Mouse (Mus musculus): ENCODE measurements around the gene Onecut1.

Gene Onecut1

GRCm38 (mm10) chr9:74861561-74861980 lies at the start of gene Onecut1:
Onecut1 (plus strand) TSS chr9:74861921.
- DNase-seq: peak; percentile 89

GRCm38 (mm10) chr9:74819736-74820511 lies 41.8 kb upstream of the Onecut1 start:
- DNase-seq: peak; percentile 9

DNA sequence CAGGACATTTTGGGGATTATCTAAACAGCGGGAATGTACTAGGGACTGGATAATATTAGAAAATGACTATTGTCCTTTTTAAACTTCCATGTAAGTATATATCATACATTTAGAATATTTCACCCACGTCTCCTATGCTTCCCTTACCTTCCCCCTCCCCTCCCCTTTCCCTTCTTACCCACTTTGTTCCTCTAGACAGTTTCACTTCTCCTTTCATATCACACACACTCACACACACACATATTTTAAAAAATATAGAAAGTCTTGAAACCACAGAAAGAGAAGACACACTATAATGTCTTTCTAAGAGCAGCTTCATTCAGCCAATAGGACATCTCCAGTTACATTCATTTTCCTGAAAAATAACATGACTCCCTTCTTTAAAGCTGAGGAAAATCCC lies 36.6 kb upstream of the Onecut1 start:
- DNase-seq: no peak

DNA sequence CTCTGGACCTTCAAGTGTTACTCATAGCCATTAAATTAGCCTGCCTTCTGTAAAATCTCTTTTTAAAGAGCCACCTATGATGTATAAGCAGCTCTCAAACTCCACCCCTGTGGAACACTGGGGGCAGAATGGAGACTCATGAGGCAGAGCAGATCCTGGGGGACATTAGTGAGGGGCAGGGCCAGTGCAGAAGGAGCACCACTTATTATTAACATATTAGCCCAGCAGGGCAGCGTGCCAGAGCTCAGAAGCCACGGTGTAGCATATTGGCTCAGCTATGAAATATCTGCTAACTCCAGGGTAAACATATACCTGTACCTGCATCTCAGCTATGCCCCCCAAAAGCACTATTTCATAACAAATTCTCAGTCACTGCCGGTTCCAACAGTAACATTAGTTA lies 32.5 kb upstream of the Onecut1 start:
- no peak for DNase-seq

- DNase-seq: no peak
Measured at GRCm38 (mm10) chr9:74842890-74843289, 18.8 kb upstream of the Onecut1 start.

DNA sequence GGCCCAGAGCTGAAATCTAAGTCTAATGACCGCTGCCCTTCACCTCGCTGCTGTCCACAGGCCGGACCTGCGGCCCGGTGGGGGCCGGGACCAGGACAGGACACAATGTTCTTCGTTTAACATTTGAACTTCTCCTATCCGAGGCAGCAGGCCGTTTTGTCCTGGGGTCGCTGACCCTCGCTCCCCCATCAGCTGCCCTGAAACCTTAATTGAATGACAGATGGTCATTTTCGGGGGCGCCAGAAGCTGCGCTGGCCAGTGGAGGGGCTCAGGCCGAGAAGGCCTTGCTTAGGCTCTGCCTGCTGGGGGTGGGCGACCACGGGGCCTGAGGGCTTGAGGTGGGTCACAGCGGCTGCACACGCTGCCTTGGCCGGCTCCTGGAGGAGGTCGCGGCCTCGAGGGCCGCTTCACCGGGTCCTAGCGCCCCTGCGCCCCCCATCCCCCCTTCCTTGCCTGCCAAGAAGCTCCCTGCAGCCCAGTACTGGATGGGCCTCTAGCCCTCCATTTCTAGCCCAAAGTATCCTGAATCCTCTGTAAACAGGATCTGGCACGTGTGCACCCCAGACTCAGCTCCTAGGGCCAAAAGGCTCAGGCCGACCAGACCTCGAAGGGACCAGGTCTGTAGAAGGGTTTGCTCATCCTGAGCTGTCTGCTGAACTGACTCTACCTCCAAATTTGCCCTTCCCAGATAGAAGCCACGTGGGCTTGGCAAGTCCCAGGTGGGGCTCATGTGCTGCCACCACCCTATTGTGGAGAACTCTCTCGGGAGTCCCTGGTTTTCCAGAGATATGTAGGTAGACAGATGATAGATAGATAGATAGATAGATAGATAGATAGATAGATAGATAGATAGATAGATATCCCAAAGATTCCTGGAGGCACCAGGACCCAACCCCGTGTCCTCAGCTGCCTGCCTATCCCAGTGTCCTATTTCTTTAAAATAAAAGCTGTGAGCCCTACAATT lies 14.6 kb upstream of the Onecut1 start:
- DNase-seq: peak; percentile 53

GRCm38 (mm10) chr9:74848411-74849194 lies 13.1 kb upstream of the Onecut1 start:
- DNase-seq: peak; percentile 49

DNA sequence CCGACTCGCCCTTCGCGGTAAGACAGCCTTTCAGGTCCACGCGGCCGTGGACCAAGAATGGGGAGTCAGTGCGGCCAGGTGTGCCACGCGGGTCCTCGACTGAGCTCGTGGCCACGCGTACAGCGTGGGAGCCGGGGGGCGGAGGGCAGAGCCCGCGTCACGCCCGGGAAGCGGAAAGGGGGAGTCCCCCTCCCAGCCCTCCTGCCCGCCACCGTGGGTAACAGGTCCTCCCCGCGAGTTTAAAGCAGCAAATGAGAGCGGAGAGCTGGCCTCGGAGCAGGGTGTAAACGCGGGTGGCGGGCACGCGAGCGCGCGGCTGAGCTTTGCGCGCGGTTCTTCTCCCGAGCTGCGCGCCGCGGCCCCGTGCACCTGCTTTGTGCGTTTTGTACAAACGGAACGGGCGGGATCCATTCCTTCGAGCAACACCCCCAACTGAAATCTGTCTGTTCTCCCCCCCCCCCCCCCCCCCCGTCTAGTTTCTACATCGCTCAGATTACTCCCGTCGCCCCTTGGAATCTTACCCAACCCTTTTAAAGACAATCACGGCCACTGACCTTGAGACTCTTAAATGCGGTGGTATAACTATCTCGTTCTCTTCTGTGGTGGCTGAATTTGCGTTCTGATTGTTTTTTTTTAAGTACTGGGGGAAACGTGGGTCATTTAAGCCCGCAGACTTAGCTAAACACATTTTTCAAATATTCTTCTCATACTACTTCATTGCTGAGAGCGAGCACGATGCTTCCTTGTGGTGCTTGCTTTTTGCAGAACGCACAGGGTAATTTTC lies 12.3 kb upstream of the Onecut1 start:
- DNase-seq: peak; percentile 71

GRCm38 (mm10) chr9:74849979-74850780 lies 11.5 kb upstream of the Onecut1 start:
- peak; percentile 30 for DNase-seq

- no peak for DNase-seq
Measured at GRCm38 (mm10) chr9:74850781-74851145, 11.0 kb upstream of the Onecut1 start.

DNA sequence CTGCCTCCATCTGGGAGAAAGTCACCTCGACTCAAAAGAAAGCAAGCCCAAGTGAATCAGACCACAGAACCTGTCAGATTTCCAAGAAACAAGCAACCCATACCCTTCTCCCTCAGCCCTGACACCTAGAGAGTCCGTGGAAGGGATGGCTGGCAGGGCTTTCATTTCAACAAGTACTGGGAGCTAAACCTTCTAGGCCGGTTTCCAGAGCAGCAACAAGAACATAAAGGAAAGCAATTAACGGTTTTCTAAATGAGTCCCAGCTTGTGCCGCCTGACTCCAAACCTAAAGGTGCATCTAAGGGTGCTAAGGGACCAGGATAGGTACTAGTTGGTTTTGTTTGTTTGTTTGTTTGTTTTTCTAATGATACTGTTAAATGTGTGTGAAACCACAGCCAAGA lies 10.1 kb upstream of the Onecut1 start:
- DNase-seq: peak; percentile 23

- DNase-seq: no peak
Measured at GRCm38 (mm10) chr9:74852361-74852760, 9.4 kb upstream of the Onecut1 start.

DNA sequence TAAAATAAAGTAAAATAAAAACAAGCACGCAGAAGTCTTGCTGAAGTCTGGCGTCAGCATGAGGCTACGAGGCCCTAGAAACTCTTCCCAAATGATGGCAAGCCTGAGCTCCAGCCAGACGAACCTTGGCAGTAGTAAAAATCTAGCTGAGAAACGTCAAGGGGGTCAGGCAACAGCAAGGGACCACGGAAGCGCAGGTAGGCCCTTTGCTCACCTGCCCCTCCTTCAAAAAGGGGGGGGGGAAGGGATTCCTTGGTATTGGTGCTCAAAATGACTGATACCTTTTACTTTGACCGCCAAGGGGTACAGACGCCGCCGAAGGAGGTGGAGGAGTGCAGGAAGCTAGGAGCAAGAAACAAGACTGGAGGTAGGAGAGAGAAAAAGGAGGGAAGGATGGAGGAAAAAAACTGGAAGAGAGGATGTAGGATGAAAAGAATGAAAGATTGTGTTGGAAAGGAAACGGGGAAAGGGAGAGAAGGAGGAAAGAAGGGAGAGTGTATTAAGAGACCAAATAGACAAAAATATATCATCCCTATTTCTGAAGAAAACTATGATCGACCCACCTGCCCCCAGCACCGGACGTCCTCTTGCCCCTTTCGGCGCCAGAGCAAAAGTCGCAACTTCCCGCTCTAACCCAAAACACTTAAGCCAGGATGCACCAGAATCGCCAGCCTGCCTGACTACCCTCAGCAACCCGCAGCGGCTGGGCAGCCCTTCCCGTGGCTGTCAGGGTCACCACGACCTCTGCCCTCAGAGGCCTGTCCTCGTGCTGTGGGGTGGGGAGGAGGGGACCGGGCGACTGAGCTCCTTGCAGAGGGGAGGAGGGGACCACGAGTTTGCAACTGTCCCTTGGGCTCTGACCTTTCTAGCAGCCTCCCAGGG lies 8.3 kb upstream of the Onecut1 start:
- no peak for DNase-seq

DNA sequence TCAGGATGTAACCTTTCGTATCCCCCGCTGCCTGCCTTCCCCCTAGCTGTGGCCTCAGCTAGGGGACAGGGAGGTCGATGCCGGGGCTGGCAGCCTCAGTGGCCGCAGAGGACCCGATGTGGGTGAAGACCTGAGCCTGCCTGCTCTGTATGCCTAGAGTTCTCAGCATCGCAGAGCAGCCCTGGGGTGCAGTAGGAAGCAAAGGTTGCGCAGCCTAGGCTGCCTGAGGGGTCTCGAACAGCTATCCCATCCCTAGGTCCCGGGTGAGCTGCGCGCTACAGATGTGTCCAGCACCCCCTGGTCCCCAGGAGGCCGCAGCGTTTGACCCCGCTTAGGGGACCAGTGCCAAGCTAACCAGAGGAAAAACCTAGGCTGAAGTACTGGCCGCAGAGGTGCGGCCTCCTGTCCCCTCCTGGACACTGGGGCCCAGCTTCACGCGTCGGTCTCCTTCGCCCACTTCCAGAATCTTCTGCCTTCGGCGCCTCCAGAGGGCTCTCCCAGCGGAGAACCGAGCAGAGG lies 7.6 kb upstream of the Onecut1 start:
- DNase-seq: peak; percentile 23

GRCm38 (mm10) chr9:74855446-74855845 lies 6.3 kb upstream of the Onecut1 start:
- no peak for DNase-seq

DNA sequence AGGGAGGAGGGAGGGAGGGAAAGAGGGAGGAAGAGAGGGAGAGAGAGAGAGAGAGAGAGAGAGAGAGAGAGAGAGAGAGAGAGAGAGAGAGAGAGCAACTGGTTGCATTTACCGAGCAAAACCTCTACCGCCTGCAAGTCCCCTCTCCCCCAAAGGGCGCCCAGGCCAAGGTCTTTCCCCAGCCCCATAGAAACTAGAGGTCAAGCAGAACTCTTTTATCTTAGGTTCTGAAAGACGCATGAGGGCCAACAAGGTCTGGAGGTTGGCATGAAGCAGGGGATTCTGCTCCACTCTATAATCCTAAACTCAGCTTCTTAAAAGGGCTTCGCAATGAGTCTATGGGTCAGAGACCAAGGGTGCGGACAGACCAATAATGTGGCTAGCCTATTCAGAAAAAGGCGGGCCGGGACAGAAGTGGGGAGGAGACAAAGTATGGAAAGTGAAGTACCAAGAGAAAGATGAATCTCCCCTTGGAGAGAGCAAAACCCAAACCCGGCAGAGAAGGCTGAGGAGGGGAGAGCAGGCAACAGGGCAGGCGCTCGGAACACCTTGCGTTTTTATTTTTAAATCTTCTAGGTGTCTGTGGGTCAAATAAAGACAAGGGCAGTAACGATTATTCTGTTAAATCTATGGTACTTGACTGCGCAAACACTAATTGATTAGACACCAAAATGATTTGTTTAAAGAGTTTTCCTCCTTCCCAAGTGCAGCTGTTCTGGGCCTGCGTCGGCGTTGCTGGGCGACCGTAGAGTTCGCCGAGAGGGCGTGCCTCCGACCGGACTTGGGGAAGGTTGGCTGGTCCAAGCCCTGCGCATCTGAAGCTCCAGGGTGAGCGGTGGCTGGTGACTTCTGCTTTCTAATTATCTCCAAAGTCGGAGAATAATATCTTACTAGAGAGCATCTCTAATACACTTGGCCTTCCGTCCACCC lies 4.9 kb upstream of the Onecut1 start:
- DNase-seq: peak; percentile 58

DNA sequence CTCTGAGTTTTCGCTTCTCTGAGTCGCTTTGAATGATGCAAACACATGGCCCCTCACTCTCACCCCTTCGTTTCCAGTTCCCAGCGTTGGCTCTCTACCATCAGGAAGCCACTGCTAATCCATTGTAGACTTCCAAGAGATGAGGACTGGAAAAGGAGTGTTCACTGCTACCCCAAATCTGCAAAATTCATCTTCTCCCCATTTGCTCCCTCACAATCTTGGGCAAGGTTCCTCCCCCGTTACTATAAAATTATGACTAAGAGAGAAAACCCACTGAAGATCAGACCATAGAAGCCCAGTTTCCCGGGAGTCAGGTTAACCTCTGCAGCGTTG lies 4.2 kb upstream of the Onecut1 start:
- no peak for DNase-seq

DNA sequence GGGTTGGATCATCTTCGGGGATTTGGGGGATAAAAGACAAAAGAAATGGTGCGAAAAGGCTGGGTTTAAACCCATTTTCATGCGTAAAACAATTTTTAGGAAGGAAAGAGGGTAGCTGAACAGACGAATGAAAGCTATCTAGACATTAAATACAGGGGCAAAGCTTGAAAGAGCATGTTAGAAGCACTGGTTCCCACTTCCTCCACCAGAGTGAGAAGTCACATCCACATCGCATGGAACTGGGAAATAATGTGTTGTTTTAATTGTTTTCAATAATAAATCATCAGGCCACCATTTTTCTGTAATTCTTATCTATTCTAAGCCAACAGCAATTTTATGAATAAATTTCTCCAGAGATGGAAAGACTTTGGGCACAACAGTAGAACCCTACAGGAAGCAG lies 3.6 kb upstream of the Onecut1 start:
- no peak for DNase-seq

GRCm38 (mm10) chr9:74860461-74860860 lies 1.3 kb upstream of the Onecut1 start:
- peak; percentile 57 for DNase-seq
